Mouse (Mus musculus) liver, embryonic 12.5 days (tissue): ENCODE data around the gene Grin3b. TPM values are rescaled to one million over a fixed set of nuclear protein-coding genes. Genes with fewer than 3 reads are reported as not detected.

Experiments used
- ATAC-seq: fragments of 200-750 bp; cut with Nextera tagmentation; 2 replicates; pipeline ENCODE4 v1.8.0; 2017; ENCODE audit warnings: moderate number of reproducible peaks, mild to moderate bottlenecking, moderate library complexity
- H3K27ac ChIP-seq: fragments of 300-500 bp; sonication (generic); 2 replicates; pipeline ENCODE4 v1.5.1; 2016; ENCODE audit warnings: mild to moderate bottlenecking
- H3K27me3 ChIP-seq: fragments of 300-500 bp; sonication (generic); replicated peaks from 2 replicates; pipeline ENCODE4 v1.6.1; 2016; ENCODE audit warnings: mild to moderate bottlenecking, moderate library complexity
- H3K36me3 ChIP-seq: fragments of 300-500 bp; sonication (generic); 2 replicates; pipeline ENCODE4 v1.6.1; 2016; ENCODE audit warnings: mild to moderate bottlenecking, moderate library complexity
- H3K4me1 ChIP-seq: fragments of 300-500 bp; sonication (generic); 2 replicates; pipeline ENCODE4 v1.6.1; 2016
- H3K4me2 ChIP-seq: fragments of 300-500 bp; sonication (generic); 2 replicates; pipeline ENCODE4 v1.6.1; 2016; ENCODE audit warnings: mild to moderate bottlenecking, moderate library complexity
- H3K4me3 ChIP-seq: fragments of 300-500 bp; sonication (generic); 2 replicates; pipeline ENCODE4 v1.5.1; 2016; ENCODE audit warnings: mild to moderate bottlenecking, moderate library complexity
- H3K9ac ChIP-seq: fragments of 300-500 bp; sonication (generic); 2 replicates; pipeline ENCODE4 v1.6.1; 2016; ENCODE audit warnings: mild to moderate bottlenecking, moderate library complexity
- H3K9me3 ChIP-seq: fragments of 300-500 bp; sonication (generic); replicated peaks from 2 replicates; pipeline ENCODE4 v1.6.1; 2016; ENCODE audit warnings: mild to moderate bottlenecking, moderate library complexity
- WGBS: fragments of 180-500 bp; shearing (Covaris S2); methylation state at CpG from one replicate; pipeline ENCODE4 v1.1.7; 2016; ENCODE audit not compliant: insufficient replicate concordance; 5-methylcytosine and 5-hydroxymethylcytosine counted together
- polyA plus RNA-seq: library from polyadenylated mRNA; unstranded; fragments of >200 nt; fragmentation: Nextera tagmentation; extraction: Ambion mirVana; gene quantifications from 2 replicates; pipeline ENCODE4 v1.2.1, GENCODE M21; 2016

The Grin3b gene
- polyA plus RNA-seq, 1 experiment from 2014 or later: 0.14 TPM

- Histone ChIP-seq H3K9me3 (peaks cover 27% of the 10 kb centered on the region), H3K4me2 (no peak overlapping the region), H3K4me3 (no peak overlapping the region), H3K27me3 (peaks cover 62% of the 10 kb centered on the region), H3K27ac (no peak overlapping the region), H3K4me1 (peaks cover 7% of the 10 kb centered on the region), H3K9ac (no peak overlapping the region), H3K36me3 (peaks cover 48% of the 10 kb centered on the region)
- WGBS: 57% methylated on average over 14 of the region's 14 CpGs
- 0 out of 2 replicates have a peak, but pooled peaks have one; percentile 9 for ATAC-seq
Observed at GRCm38 (mm10) chr10:79972831-79973230, 2.3 kb downstream of the Grin3b start.

- WGBS: 86% methylated on average over 21 of the region's 21 CpGs
- ATAC-seq: no peak
- H3K9me3 ChIP-seq: peaks cover 37% of the 10 kb centered on the region
- no peak overlapping the region for H3K4me2 ChIP-seq
- H3K36me3 ChIP-seq: peaks cover 52% of the 10 kb centered on the region
- H3K27ac ChIP-seq: no peak overlapping the region
- peaks cover 7% of the 10 kb centered on the region for H3K4me1 ChIP-seq
- no peak overlapping the region for H3K4me3 ChIP-seq
- no peak overlapping the region for H3K9ac ChIP-seq
- peaks cover 49% of the 10 kb centered on the region for H3K27me3 ChIP-seq
Observed at GRCm38 (mm10) chr10:79974087-79974486, 3.6 kb downstream of the Grin3b start.

- ATAC-seq: no peak
- WGBS: 68% methylated on average over 8 of the region's 8 CpGs
- Histone ChIP-seq H3K4me3 (no peak overlapping the region), H3K9ac (no peak overlapping the region), H3K9me3 (peaks cover 37% of the 10 kb centered on the region), H3K36me3 (peaks cover 58% of the 10 kb centered on the region), H3K27me3 (peaks cover 43% of the 10 kb centered on the region), H3K27ac (no peak overlapping the region), H3K4me1 (peaks cover 7% of the 10 kb centered on the region), H3K4me2 (no peak overlapping the region)
Observed at GRCm38 (mm10) chr10:79974668-79975067, 4.2 kb downstream of the Grin3b start.

- WGBS: 90% methylated on average over 28 of the region's 28 CpGs
- Histone ChIP-seq H3K4me1 (peaks cover 6% of the 10 kb centered on the region), H3K9ac (no peak overlapping the region), H3K27me3 (peaks cover 28% of the 10 kb centered on the region), H3K27ac (no peak overlapping the region), H3K4me2 (no peak overlapping the region), H3K4me3 (no peak overlapping the region), H3K9me3 (peaks cover 37% of the 10 kb centered on the region), H3K36me3 (peaks cover 73% of the 10 kb centered on the region)
- ATAC-seq: no peak
Observed at GRCm38 (mm10) chr10:79976071-79976721, 5.7 kb downstream of the Grin3b start.

GRCm38 (mm10) chr10:79976722-79977107, 6.2 kb downstream of the Grin3b start:
- Histone ChIP-seq H3K36me3 (peaks cover 78% of the 10 kb centered on the region), H3K4me1 (peaks cover 11% of the 10 kb centered on the region), H3K9ac (no peak overlapping the region), H3K4me3 (no peak overlapping the region), H3K9me3 (peaks cover 37% of the 10 kb centered on the region), H3K27ac (no peak overlapping the region), H3K27me3 (peaks cover 23% of the 10 kb centered on the region), H3K4me2 (no peak overlapping the region)
- ATAC-seq: no peak
- 93% methylated on average over 36 of the region's 36 CpGs for WGBS

- Histone ChIP-seq H3K27ac (no peak overlapping the region), H3K9me3 (peaks cover 37% of the 10 kb centered on the region), H3K4me2 (no peak overlapping the region), H3K9ac (no peak overlapping the region), H3K4me3 (no peak overlapping the region), H3K27me3 (peaks cover 17% of the 10 kb centered on the region), H3K36me3 (peaks cover 81% of the 10 kb centered on the region), H3K4me1 (peaks cover 17% of the 10 kb centered on the region)
- WGBS: 93% methylated on average over 28 of the region's 28 CpGs
- no peak for ATAC-seq
Observed at GRCm38 (mm10) chr10:79977324-79977723, 6.8 kb downstream of the Grin3b start.

GRCm38 (mm10) chr10:79978061-79978460, 7.5 kb downstream of the Grin3b start:
- no peak for ATAC-seq
- WGBS: 93% methylated on average over 21 of the region's 21 CpGs
- peaks cover 86% of the 10 kb centered on the region for H3K36me3 ChIP-seq

GRCm38 (mm10) chr10:79979401-79980155, 9.1 kb downstream of the Grin3b start:
- Histone ChIP-seq H3K27ac (no peak overlapping the region), H3K4me2 (no peak overlapping the region), H3K27me3 (no peaks in the 10 kb centered on the region), H3K4me3 (no peak overlapping the region), H3K9ac (no peak overlapping the region), H3K36me3 (peaks cover 78% of the 10 kb centered on the region), H3K4me1 (peaks cover 29% of the 10 kb centered on the region), H3K9me3 (peaks cover 37% of the 10 kb centered on the region)
- 89% methylated on average over 22 of the region's 22 CpGs for WGBS
- no peak for ATAC-seq

More at GRCm38 (mm10) chr10:79978061-79978460, 7.5 kb downstream of the Grin3b start:
- peaks cover 24% of the 10 kb centered on the region for H3K4me1 ChIP-seq
- H3K27me3 ChIP-seq: peaks cover 9% of the 10 kb centered on the region
- no peak overlapping the region for H3K4me2 ChIP-seq
- H3K4me3 ChIP-seq: no peak overlapping the region
- no peak overlapping the region for H3K27ac ChIP-seq
- H3K9ac ChIP-seq: no peak overlapping the region
- peaks cover 37% of the 10 kb centered on the region for H3K9me3 ChIP-seq

GRCm38 (mm10) chr10:79983205-79983604, 12.7 kb downstream of the Grin3b start:
- H3K27ac ChIP-seq: peak overlapping the region; percentile 99
- H3K4me2 ChIP-seq: peak overlapping the region; percentile 87
- WGBS: 77% methylated on average over 5 of the region's 5 CpGs
- ATAC-seq: no peak
- H3K9ac ChIP-seq: peak overlapping the region; percentile 83
- H3K27me3 ChIP-seq: peaks cover 7% of the 10 kb centered on the region
- peaks cover 57% of the 10 kb centered on the region for H3K4me1 ChIP-seq
- peaks cover 42% of the 10 kb centered on the region for H3K36me3 ChIP-seq
- peak overlapping the region; percentile 78 for H3K4me3 ChIP-seq
- peaks cover 6% of the 10 kb centered on the region for H3K9me3 ChIP-seq

GRCm38 (mm10) chr10:79983670-79984069, 13.2 kb downstream of the Grin3b start:
- Histone ChIP-seq H3K4me1 (peaks cover 62% of the 10 kb centered on the region), H3K4me2 (peak overlapping the region; percentile 87), H3K27ac (peak overlapping the region; percentile 99), H3K27me3 (peaks cover 12% of the 10 kb centered on the region), H3K4me3 (peak overlapping the region; percentile 78), H3K9ac (peak overlapping the region; percentile 83), H3K36me3 (peaks cover 38% of the 10 kb centered on the region), H3K9me3 (0 out of 2 replicates have a peak, but pooled peaks cover 2% of the 10 kb centered on the region)
- WGBS: under 1% methylated on average over 21 of the region's 21 CpGs
- ATAC-seq: no peak

- H3K9me3 ChIP-seq: no peaks in the 10 kb centered on the region
- peaks cover 68% of the 10 kb centered on the region for H3K4me1 ChIP-seq
- under 1% methylated on average over 49 of the region's 49 CpGs for WGBS
- peak within 1 kb of the TSS; percentile 99 for H3K27ac ChIP-seq
- peaks cover 18% of the 10 kb centered on the region for H3K27me3 ChIP-seq
- ATAC-seq: peak; percentile 76
- peaks cover 31% of the 10 kb centered on the region for H3K36me3 ChIP-seq
- peak within 1 kb of the TSS; percentile 83 for H3K9ac ChIP-seq
- H3K4me2 ChIP-seq: peak within 1 kb of the TSS; percentile 87
- peak within 1 kb of the TSS; percentile 78 for H3K4me3 ChIP-seq
Observed at GRCm38 (mm10) chr10:79984195-79984816, 13.8 kb downstream of the Grin3b start, which contains the start of gene Tmem259. Gene Tmem259, minus strand, starts transcription at chr10:79984330.

- H3K9me3 ChIP-seq: no peaks in the 10 kb centered on the region
- peak overlapping the region; percentile 83 for H3K9ac ChIP-seq
- 2% methylated on average over 22 of the region's 22 CpGs for WGBS
- H3K4me2 ChIP-seq: peak overlapping the region; percentile 87
- peak; percentile 85 for ATAC-seq
- peak overlapping the region; percentile 78 for H3K4me3 ChIP-seq
- peaks cover 24% of the 10 kb centered on the region for H3K27me3 ChIP-seq
- H3K4me1 ChIP-seq: peaks cover 74% of the 10 kb centered on the region
- H3K27ac ChIP-seq: peak overlapping the region; percentile 99
- H3K36me3 ChIP-seq: peaks cover 26% of the 10 kb centered on the region
Observed at GRCm38 (mm10) chr10:79984871-79985270, 14.4 kb downstream of the Grin3b start.
